Mouse (Mus musculus) erythroblast, embryonic 14.5 days (primary cell): ENCODE results near the gene Aox3.

Source experiments
- GATA1 ChIP-seq: IDR thresholded peaks from 2 replicates; pipeline ENCODE4 v1.6.1; 2012; ENCODE audit warnings: low read length, inconsistent platforms, mixed read lengths
- TAL1 ChIP-seq: IDR thresholded peaks from 3 replicates; pipeline ENCODE4 v1.6.1; 2012; ENCODE audit warnings: low read length, inconsistent platforms, mixed read lengths

- no peak for TF ChIP-seq GATA1
- TF ChIP-seq TAL1 = no peak
Observed at GRCm38 (mm10) chr1:58069181-58069580, 43.7 kb upstream of the Aox3 start.
